ENCODE assay signal across 7 mouse cellular contexts in the genomic region with DNA sequence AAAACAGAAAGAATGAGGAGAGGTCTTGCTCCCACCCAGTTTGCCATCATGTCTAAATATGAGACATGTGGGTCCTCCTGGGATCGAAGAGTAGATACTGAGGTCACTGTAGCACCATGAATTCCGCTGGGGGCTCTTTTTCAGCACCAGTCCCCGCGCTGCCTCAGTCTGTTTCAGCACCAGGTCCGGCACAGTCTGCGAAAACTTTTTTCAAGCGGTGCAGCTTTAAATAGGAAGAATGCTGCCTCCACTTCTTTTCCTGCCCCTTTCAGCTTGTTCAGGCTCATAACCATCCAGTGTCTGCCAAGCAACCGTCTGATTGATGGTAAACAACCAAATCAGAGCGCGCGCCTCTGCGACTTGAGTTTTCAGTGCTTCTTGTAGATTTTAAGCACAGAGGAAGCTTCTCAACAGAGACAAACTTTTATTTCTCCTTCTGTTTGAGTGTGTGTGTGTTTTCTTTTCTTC. TPM values are rescaled to one million over a fixed set of nuclear protein-coding genes. Genes with fewer than 3 reads are reported as not detected.
DNase-seq lines count a peak whose midpoint lies in the region; ATAC-seq and TF ChIP-seq lines count a peak whose summit lies in the region.

A gene (minus strand): TSS at position 418 of the 468 bp plus-strand sequence.

- ATAC-seq in forebrain, embryonic 15.5 days (replicated peaks): peak; percentile 75
- peak; percentile 83 for ATAC-seq in heart, postnatal 0 days (ENCODE audit: insufficient read depth, low read depth)
- ATAC-seq in liver, embryonic 16.5 days (ENCODE audit: low read depth): no peak

- TF ChIP-seq POLR2A in brain, embryonic 14.5 days (IDR thresholded peaks at IDR 0.05; ENCODE audit: borderline replicate concordance, extremely low read depth, insufficient read depth, insufficient read length, poor library complexity, severe bottlenecking): no peak

- H3K4me1 ChIP-seq in forebrain, embryonic 15.5 days: no peaks in the 10 kb centered on the region
- no peaks in the 10 kb centered on the region for H3K4me1 ChIP-seq in heart, postnatal 0 days (ENCODE audit: control insufficient read depth, insufficient read depth)
- H3K4me1 ChIP-seq in liver, embryonic 16.5 days (ENCODE audit: control insufficient read depth, low read depth, low read length): no peaks in the 10 kb centered on the region

- TF ChIP-seq CTCF in brain, embryonic 14.5 days (IDR thresholded peaks at IDR 0.05; ENCODE audit: borderline replicate concordance, extremely low read depth, insufficient read depth, insufficient read length): no peak
- TF ChIP-seq CTCF in heart, postnatal 0 days (IDR thresholded peaks at IDR 0.05; ENCODE audit: low read depth): no peak

- H3K9me3 ChIP-seq in forebrain, embryonic 15.5 days: no peaks in the 10 kb centered on the region
- H3K9me3 ChIP-seq in heart, postnatal 0 days (replicated peaks; ENCODE audit: control insufficient read depth, low read length): no peaks in the 10 kb centered on the region
- no peaks in the 10 kb centered on the region for H3K9me3 ChIP-seq in liver, embryonic 16.5 days (replicated peaks; ENCODE audit: control insufficient read depth, low read length)

- 30% methylated on average over 12 of the region's 12 CpGs for WGBS in forebrain, embryonic 15.5 days
- 13% methylated on average over 12 of the region's 12 CpGs for WGBS in heart, postnatal 0 days
- WGBS in liver, embryonic 16.5 days (ENCODE audit: insufficient replicate concordance): 13% methylated on average over 12 of the region's 12 CpGs

- peak; percentile 83 for DNase-seq in brain, embryonic 14.5 days (ENCODE audit: low read depth)
- DNase-seq in heart, postnatal 0 days (ENCODE audit: low spot score): peak; percentile 64
- peak; percentile 58 to 64 for DNase-seq in kidney, postnatal 36 days
- peak; percentile 60 for DNase-seq in ovary, adult 18-20 months (ENCODE audit: low spot score)
- DNase-seq in thymus, postnatal 25 days: no peak

- no peak within 1 kb of the TSS for H3K27ac ChIP-seq in forebrain, embryonic 15.5 days (replicated peaks)
- H3K27ac ChIP-seq in heart, postnatal 0 days (ENCODE audit: low read depth): peak within 1 kb of the TSS; percentile 67
- no peak within 1 kb of the TSS for H3K27ac ChIP-seq in liver, embryonic 16.5 days (ENCODE audit: low read length)

- no peaks in the 10 kb centered on the region for H3K27me3 ChIP-seq in forebrain, embryonic 15.5 days
- no peaks in the 10 kb centered on the region for H3K27me3 ChIP-seq in heart, postnatal 0 days (ENCODE audit: control insufficient read depth, insufficient read depth, low read length)
- H3K27me3 ChIP-seq in liver, embryonic 16.5 days (ENCODE audit: control insufficient read depth, insufficient read depth, low read depth, low read length): no peaks in the 10 kb centered on the region; the same call in none of the 2 replicates

- peak within 1 kb of the TSS; percentile 48 for H3K4me2 ChIP-seq in forebrain, embryonic 15.5 days (replicated peaks)
- H3K4me2 ChIP-seq in heart, postnatal 0 days (ENCODE audit: low read depth, low read length): peak within 1 kb of the TSS; percentile 68
- H3K4me2 ChIP-seq in liver, embryonic 16.5 days (ENCODE audit: low read depth, low read length): no peak within 1 kb of the TSS

- H3K4me3 ChIP-seq in forebrain, embryonic 15.5 days: peak within 1 kb of the TSS; percentile 38
- peak within 1 kb of the TSS; percentile 63 for H3K4me3 ChIP-seq in heart, postnatal 0 days (ENCODE audit: low read depth, low read length)
- H3K4me3 ChIP-seq in liver, embryonic 16.5 days (ENCODE audit: low read depth, low read length): peak within 1 kb of the TSS; percentile 24

- H3K36me3 ChIP-seq in forebrain, embryonic 15.5 days: no peaks in the 10 kb centered on the region
- H3K36me3 ChIP-seq in heart, postnatal 0 days (replicated peaks; ENCODE audit: control insufficient read depth, insufficient read depth, low read length): no peaks in the 10 kb centered on the region
- H3K36me3 ChIP-seq in liver, embryonic 16.5 days (ENCODE audit: control insufficient read depth, insufficient read depth): no peaks in the 10 kb centered on the region

- H3K9ac ChIP-seq in forebrain, embryonic 15.5 days (replicated peaks): peak within 1 kb of the TSS; percentile 17
- peak within 1 kb of the TSS; percentile 71 for H3K9ac ChIP-seq in heart, postnatal 0 days (replicated peaks; ENCODE audit: low read depth, low read length)
- H3K9ac ChIP-seq in liver, embryonic 16.5 days (ENCODE audit: low read depth, low read length): no peak within 1 kb of the TSS

- TF ChIP-seq EP300 in heart, postnatal 0 days (IDR thresholded peaks at IDR 0.05; ENCODE audit: low read depth): no peak

RNA-seq across cellular contexts. Expression of the gene that starts here (rescaled TPM):
- 11.4 and 24.5 TPM in 2 replicates for polyA plus RNA-seq in brain, embryonic 14.5 days (2012; rRNA removed)
- polyA plus RNA-seq in forebrain, embryonic 15.5 days (2015; fragmentation: Nextera tagmentation; extraction: Ambion mirVana): 9.3 and 9.6 TPM in 2 replicates
- total RNA-seq in heart, postnatal 0 days (2014; rRNA removed; ENCODE audit: low replicate concordance): 86.1 and 93.9 TPM in 2 replicates
- polyA plus RNA-seq in heart, postnatal 0 days (2015; fragmentation: Nextera tagmentation; extraction: Ambion mirVana): 31.4 and 32.4 TPM in 2 replicates
- 5.7 and 6.9 TPM in 2 replicates for polyA plus RNA-seq in liver, embryonic 16.5 days (2015; fragmentation: Nextera tagmentation; extraction: Ambion mirVana)
